Mouse (Mus musculus): ENCODE measurements at regions not wholly inside any gene's neighbourhood (a gene's known extent, or its start where the extent isn't known, plus 50 kb on each side); places are given as distances from the start of the nearest gene placed in this dataset.
A peak's percentile ranks its signal among the peaks of the same experiment; 100 is the strongest.

GRCm38 (mm10) chr7:67895166-67895565, 57.5 kb upstream of the Igf1r start:
- no peak for DNase-seq (ENCODE audit: inconsistent ontology term)

DNA sequence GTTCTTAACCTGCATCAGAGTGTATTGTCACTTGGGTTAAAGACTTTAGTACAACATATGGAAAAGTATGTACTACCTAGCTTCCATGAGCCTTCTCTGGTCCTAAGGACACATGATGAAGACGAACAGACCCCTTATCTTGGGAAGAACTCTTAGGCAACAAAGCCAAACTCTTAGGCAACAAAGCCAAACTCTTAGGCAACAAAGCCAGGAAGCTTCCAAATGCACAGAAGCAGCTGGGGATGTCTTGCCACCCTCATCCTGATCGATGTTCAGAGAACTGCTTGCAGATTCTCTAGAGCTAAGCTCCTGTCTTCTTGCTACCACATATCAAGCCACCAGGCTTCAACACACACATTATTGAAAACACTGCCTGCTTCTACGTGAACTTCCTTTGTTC, 59.7 kb upstream of the Igf1r start:
- no peak for DNase-seq (ENCODE audit: inconsistent ontology term)

DNA sequence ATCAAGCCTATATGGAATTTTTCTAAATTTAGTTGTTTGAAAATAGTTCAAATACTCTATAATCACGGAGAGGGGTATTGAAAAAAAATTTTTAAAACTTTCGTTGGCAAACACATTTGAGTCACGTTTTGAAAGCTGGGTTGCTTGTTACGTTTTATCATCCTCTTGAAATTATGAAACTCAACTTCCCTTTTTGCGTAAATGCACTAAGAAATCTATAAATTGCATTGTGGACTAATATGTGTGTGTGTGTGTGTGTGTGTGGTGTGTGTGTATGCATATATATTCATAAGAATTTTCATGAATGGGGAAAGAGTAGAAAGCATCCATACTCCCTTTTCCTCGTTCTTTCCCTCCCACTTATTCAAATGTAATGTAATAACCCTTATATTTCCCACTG, 69.6 kb upstream of the Igf1r start:
- no peak for DNase-seq (ENCODE audit: inconsistent ontology term)

DNA sequence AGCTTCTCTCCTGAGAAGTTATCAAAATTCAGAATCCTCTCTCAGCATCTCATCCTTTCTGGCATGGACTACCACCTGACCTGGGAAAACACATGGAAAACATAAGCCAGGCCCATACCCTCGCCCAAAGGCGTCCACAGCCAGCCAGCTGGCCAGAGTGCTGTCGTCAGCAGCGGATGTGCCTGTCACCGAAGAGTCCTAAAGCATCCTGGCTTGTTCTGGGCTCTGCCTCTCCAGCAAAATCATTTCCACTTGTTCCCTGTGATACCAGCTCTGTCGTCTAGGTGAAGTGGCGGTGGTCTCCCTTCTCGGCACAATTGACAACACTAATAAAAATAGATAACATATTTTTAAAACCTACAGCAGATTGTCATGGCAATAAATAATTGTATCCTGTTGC, 70.0 kb upstream of the Igf1r start:
- no peak for DNase-seq (ENCODE audit: inconsistent ontology term)

DNA sequence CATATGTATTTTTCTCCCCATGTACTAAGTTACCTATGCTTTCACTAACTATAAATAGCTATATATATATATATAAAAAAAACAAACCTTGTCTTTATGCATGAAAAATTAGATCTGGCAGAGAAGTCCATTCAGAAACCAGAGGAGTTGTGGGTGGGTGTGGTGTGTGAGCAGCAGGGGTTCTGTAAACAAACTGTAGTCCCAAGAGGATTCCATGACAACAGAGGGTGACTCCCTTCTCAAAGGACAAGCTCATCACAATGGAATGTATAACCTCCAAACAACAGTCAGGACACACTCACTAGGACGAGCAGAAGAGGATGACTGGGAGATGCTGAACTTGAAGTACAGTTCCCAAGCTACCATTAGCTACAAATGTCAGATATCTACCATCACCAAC, 74.4 kb upstream of the Igf1r start:
- DNase-seq (ENCODE audit: inconsistent ontology term): peak; percentile 56

DNA sequence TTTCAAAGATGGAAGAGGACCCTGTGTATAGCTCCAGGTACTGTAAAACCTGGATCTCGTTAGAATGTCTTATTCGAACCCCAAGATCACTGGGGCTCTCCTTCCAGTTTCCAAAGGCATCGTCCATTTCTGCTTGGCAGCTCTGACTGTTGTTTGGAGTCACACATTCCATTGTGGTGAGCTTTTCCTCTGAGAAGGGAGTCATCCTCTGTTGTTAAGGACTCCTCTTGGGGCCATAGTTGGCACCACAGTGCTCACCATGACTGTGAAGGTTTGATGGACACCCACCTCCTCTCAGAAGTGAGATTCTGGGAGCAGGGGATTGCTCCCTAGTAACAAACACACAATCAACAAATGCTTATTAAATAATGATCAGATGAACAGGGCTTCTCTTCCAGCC, 75.0 kb upstream of the Igf1r start:
- peak; percentile 36 for DNase-seq (ENCODE audit: inconsistent ontology term)

DNA sequence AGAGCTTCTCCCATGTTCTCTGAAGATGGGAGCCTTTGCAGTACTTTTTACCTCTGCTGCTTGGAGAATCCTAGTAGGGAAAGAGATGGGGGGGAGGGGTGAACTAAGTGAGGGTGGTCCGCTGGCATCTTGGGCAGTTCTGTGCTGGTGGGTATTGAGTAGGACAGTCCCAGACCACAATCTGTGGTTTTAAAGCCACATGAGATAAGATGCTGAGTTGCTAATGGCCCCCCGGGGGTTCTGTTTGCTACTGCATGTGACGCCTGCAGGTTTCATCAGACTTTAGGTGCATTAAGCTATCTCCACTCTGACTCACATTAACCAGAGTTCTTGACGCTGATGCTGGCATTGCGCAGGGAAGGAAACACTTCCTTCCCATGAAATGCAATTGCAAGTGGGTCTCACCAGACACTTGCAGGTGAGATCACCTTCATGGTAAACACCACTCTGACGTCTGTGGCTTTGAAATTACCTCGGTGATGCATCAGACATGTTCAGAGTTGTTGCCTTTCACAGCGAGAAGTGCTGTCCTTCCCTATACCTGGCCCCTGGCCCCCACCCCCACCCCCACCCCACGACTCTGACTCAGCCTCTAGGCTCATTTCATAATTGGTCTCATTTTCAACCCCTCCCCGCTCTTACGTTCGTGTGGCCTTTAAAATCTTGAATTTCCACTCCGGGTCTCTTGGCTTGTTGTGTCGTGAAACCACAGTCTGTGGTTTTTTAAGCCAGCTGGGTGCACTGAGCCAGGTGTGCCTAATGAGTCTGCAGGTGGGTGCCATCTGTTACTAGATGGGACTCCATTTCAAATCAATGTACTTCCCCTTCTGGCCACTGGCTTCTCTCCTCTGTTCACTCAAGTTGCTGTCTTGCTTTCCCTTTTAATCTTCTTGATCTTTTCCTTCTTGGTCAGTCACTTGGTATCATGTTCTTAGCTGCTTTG, 94.8 kb upstream of the Synm start:
- DNase-seq (ENCODE audit: inconsistent ontology term): no peak

GRCm38 (mm10) chr7:67852859-67853258, 93.3 kb upstream of the Synm start:
- DNase-seq (ENCODE audit: inconsistent ontology term): no peak

- peak; percentile 6 for DNase-seq (ENCODE audit: inconsistent ontology term)
These were observed 89.9 kb upstream of the Synm start for GRCm38 (mm10) chr7:67849509-67849862.

- DNase-seq (ENCODE audit: inconsistent ontology term): peak; percentile 58
These were observed 89.3 kb upstream of the Synm start for GRCm38 (mm10) chr7:67848589-67849508.

- no peak for DNase-seq (ENCODE audit: inconsistent ontology term)
These were observed 87.3 kb upstream of the Synm start for GRCm38 (mm10) chr7:67846796-67847195.

GRCm38 (mm10) chr7:67836984-67837383, 77.4 kb upstream of the Synm start:
- no peak for DNase-seq (ENCODE audit: inconsistent ontology term)

GRCm38 (mm10) chr7:67836117-67836949, 76.8 kb upstream of the Synm start:
- no peak for DNase-seq (ENCODE audit: inconsistent ontology term)

- DNase-seq (ENCODE audit: inconsistent ontology term): no peak
These were observed 72.2 kb upstream of the Synm start for GRCm38 (mm10) chr7:67831738-67832137.

GRCm38 (mm10) chr7:67827386-67827785, 67.8 kb upstream of the Synm start:
- DNase-seq (ENCODE audit: inconsistent ontology term): no peak

GRCm38 (mm10) chr7:67826936-67827335, 67.4 kb upstream of the Synm start:
- DNase-seq (ENCODE audit: inconsistent ontology term): no peak

GRCm38 (mm10) chr7:67826368-67826767, 66.8 kb upstream of the Synm start:
- DNase-seq (ENCODE audit: inconsistent ontology term): no peak

- no peak for DNase-seq (ENCODE audit: inconsistent ontology term)
These were observed 66.2 kb upstream of the Synm start for GRCm38 (mm10) chr7:67825636-67826280.

GRCm38 (mm10) chr7:67823943-67824645, 64.6 kb upstream of the Synm start:
- no peak for DNase-seq (ENCODE audit: inconsistent ontology term)

DNA sequence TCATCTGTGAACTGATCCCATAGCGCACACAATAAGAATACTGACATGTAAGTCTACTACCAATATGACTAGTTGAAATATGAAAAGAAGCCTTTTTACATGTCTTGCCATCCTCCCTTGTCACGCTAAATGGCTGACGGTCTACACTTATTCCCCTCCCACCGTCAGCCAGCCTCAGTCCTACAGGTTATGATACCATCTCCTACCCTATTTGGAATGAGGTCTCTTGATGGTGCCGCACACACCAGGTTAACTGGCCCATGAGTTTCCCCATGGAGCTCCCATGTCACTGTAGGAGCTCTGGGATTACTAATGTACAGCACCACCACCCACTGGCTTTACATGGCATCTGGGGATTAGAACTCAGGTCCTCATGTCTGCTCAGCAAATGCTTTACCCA, 60.0 kb upstream of the Synm start:
- DNase-seq (ENCODE audit: inconsistent ontology term): no peak

DNA sequence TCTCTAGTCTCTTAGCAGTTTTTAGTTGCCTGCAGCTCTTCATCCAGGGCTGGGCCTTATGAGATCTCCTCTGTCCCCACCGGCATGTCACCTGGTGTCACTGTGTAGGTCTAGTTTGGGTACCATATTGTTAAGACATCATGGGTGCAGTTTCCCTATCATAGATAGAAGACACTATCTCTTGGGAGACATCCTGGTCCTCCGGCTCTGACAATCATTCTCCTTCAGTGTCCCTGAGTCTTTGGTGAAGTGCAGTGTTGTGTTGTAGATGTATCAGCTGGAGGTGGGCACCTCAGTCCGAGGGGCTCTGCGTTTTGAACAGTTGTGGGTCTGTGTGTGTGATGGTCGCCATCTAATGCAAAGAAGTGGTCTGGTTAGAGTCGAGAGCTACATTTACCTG, 58.0 kb upstream of the Synm start:
- no peak for DNase-seq (ENCODE audit: inconsistent ontology term)

Data from Muller cell, postnatal 12 days (primary cell).